Mouse (Mus musculus) kidney, postnatal 25 days (tissue): ENCODE results near the gene Ndufs3.

Experiments
- DNase-seq, 2 experiments: peaks; one replicate each; pipeline ENCODE4 v3.0.0; 2021; ENCODE audit warnings: mixed read lengths in 2 of 2

The Ndufs3 gene

DNA sequence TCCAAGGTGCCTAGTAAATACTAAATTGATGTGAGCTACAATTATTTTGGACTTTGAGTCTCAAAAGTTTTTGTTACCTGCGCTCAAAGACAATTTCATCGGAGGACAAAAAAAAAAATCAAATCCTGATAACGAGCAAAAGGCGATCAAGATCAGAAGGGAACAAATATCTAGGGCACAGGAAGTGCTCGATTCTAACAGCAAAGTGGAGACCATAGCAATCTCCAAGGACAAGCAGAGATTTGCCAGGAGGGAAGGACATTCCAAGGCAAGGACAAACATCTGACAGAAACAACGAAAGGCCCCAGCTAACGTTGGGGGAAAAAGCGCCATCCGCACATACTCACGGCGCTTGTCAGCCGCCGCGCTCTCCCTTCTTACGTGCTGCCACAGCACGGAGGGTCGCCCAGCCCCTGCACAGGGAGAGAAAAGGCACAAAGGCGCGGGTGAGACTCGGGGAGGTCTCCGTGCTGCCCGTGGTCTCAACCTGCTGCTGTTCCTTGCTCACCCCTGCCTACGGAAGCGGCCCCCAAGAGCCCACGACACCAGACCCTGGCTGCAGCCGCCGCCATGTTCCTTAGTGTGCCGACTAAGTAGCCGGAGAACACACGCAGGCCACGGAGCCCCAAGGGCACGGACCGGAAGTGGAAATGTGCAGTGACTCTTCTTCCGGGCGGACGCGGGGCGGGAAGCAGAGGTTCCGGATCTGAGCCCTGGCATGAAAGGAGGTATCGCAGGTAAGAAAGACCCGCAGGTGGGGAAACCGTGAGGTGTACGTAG lies at the start of gene Ndufs3, which contains the start of gene Kbtbd4:
Ndufs3 (minus strand) TSS at position 752 of the 780 bp plus-strand sequence.
Kbtbd4 (plus strand) TSS at position 665 of the 780 bp plus-strand sequence.
- DNase-seq: peak; percentile 89 to 94

DNA sequence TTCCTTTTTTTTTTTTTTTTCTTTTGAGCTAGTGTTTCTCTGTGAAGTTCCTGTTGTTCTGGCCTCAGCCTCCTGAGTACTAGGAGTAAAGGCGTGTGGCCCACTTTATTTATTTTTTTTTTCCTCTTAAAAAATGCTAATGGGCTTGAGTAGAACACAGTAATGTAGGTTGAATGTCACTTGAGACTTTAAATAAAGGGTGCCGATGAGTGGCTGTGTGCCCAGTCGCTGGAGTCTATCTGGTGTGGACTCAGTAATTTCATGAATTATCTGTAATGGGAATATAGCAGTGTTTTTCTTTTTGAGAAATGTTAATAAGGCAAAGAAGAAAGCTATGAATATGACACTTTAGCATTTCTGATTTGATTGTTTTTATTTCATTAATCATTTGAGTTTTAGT lies 48.8 kb upstream of the Ndufs3 start:
- no peak for DNase-seq

DNA sequence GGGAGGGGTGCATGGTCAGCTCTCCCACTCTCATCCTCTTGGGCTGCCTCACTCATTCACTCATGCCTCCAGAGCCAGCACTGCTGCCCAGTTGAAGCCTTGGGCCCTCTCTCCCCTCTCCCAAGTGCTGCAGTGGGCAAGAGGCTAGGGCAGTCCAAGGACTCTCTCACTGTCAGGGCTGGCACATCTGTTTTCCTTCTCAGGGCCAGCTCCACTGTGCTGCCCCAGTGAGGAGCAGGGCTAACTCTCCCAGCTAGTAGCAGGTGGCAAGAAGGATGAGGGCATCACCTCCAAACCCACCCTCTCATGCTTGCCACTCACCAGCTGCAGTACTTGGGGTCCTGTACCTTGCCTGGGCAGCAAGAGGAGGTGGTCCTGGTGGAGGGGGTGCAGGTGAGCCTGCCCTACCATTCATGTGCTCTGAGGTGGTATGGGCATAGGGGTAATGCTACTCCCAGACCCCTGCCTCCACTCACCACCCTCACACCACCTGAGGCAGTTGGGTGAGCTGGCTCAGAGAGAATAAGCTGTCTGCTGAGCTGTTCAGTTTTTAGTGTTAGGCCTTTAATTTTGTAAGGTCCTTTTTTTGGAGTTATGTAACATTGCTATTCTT lies 46.1 kb upstream of the Ndufs3 start:
- DNase-seq: no peak

DNA sequence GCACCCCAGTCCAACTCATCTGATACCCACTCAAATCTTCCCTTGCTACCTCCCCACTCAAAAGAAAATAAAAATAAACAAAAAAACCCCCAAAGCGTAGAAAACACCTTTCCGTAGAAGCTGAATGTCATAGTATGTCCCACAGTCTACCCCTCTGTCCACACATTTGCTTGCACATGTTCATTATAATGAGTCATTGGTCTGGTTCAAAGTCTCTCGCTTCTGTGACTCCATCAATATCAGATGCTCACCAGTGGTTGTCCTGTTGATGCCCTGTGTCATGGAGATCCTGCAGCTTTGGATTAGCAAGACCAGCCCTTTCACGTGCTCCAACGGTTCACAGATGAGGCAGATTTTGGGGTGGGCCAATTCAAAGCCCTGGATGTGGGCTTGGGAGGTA lies 45.5 kb upstream of the Ndufs3 start:
- no peak for DNase-seq

DNA sequence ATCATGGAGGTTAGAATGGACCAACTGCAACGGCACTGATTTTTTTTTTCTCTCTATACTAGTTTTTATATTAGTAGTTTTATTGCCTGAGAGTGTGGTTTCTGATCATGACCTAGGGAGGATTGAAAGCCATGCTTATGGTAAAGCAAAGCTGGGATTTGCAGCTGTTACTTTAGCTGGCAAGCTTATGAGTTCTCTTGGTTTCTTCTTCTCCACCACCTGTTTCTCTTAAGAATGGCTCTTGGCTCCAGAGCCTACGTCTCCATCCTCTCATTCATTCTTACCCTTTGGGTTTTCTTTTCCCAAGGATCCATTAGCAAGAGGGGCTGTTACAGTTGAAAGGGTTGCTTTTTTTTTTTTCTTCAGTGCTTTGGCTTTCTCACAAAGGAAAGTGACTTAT lies 37.1 kb upstream of the Ndufs3 start:
- DNase-seq: no peak

DNA sequence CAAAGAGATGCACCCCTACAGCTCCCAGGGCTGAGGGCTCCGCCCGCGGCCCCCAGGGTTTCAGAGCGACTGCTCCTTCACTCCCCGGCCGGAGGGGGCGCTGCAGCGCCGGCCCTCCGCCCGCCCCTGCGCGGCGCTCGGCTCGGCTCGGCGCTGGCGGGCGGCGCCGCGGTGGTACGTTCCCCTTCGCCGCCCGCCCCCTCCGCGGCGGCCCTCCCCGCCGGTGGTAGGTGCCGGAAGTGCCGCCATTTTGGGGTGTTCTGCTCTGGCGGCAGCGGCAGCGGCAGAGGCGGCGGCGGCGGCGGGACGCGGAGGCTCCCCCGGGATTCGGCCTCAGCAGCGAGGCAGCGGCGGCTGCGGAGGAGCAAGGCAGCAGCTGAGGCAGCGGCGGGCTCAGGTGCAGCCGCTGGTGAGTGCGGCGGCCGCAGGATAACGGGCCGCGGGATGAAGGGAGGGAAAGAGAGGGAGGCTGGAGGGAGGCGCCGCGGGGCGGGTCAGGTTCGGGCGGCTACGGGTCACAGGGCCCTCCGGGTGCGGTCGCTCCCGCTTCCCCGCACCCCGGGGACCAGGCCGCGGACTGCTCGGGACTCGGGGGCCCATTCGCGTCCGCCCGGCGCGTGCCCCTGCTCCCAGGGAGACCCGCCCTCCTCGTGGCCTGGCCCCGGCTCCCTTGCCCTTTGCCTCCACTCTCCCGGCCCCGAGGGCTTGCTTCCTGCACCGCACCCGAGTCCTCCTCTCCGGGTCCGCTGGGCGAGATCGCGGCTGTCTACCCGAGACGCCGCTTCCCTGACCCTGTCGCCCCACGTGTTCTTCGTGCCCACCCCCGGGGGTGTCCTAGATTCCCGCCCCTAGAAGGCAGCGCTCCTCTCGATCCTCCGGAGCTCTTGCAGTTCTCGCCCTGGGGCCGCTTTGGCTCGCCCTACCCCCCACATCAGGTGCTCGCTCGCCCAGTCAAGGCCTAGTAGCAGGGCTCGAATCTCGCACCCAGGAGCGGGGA lies 35.9 kb upstream of the Ndufs3 start, which contains the start of gene Celf1:
Celf1 (plus strand) TSS at position 150 of the 997 bp plus-strand sequence.
- peak; percentile 83 to 92 for DNase-seq

DNA sequence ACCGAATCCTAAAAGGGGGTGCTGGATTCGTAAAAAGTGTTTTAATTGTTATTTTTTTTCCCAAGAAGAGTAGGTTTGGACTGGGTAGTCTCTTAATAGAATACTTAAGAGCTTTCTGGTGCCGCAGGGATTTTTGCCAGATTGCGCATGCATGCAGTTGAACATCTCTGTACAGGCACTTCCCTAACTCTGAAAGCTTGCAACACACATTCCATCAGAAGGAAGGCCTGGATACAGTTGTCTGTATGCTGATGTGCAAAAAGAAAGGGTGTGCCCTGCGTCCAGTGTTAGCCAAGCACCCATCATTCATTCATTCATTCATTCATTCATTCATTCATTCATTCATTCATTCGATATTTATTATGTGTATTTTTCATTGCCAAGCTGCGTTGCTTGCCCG lies 35.1 kb upstream of the Ndufs3 start:
- peak in 1 of 2 experiments; percentile 38 for DNase-seq

DNA sequence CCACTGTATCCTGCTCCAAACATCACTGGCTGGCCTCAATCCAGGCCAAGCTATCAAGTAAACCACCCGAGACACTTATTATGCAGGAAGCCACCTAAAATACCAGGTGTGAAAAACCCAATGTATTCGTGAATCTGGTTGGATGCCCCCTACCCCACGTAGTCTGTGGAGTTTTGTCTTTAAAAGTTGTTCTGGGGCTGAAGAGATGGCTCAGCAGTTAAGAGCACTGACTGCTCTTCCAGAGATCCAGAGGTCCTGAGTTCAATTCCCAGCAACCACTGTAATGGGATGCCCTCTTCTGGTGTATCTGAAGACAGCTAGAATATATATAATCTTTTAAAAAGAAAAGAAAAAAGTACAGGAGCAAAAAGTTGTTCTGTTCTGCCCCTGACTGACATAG lies 33.7 kb upstream of the Ndufs3 start:
- DNase-seq: no peak

DNA sequence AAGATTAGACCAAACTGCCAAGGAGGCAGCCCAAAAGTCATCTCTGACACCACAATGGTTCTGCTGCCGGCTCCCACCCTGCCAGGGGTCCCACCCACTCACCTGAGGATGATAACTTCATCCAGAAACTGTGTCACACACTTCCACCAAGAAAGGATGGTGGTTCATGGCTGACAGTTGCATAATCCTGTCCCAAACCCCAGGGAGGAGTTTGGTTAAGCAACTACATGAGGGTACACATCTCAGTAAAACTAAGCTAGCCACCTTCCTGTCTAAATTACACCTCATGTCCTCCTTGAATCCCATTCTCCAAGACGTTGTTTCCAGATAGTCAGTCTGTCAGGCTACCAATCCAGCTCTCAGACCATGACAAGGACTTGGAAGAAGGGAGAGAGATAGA lies 27.6 kb upstream of the Ndufs3 start:
- no peak for DNase-seq

DNA sequence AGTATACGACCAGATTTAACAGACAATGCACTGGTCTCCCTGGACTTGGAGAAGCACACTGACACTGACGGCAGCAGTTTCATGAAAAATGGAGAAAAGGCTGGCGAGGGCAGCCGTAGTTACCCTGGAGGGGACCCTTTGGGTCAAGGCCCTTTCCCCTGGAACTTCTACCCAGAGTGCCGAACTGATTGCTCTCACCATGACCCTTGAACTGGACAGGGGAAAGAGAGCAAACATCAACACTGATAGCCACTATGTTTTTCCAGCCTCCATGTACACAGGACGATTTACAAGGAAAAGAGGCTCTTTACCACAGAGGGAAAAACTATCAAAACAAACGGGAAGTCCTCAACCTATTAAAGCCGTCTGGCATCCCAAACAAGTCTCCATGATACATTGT lies 27.2 kb upstream of the Ndufs3 start:
- DNase-seq: no peak

DNA sequence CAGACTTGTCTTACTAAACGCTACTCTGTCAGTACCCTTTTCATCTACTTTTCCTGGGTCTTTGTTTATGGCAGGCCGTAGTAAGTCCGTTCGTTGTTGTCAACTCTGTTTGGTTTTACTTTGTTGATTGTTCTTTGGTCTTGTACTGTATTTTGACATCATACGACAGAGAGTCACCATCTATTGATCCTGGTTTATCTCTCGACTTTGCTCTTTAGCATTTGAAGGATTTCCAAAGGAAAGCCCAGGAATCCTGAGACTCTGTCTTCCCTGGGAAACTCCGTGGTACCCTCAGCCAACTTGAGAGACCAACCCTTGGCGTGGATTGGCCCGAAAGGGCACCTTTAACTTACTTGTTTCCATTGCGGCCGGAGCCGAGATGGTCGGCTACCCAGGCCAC lies 23.9 kb upstream of the Ndufs3 start:
- DNase-seq: no peak

DNA sequence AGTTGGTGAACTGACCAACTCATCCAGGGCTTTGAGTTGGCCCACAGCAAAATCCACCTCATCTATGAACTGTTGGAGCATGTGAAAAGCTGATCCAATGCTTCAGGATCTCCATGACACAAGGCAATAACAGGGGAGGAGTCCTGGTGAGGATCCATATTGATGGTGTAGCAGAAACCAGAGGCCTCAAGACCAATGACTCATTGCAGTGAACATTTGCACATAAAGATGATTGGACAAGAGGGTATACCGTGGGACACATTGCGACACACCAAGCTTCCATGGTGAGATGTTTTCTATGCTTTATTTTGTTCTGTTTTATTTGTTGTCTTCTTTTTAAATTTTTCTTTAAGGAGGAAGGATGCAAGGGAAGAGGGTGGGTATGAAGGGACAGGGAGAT lies 18.0 kb upstream of the Ndufs3 start:
- DNase-seq: no peak

DNA sequence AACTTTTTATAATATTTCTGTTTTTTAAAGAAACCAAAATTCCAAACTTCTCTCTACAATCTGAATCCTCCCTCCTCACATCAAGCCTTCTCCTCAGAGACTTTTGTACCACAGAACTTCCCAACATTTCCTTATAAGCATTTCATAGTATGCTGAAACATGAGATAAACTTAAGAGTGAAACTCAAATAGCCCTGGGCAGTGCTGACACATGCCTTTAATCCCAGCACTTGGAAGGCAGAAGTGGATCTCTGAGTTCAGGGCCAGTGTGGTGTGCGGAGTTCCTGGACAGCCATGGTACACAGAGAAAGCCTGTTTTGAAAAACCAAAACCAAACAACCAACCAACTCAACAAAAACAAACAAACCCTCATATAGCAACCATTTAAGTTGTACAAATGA lies 16.6 kb upstream of the Ndufs3 start:
- no peak for DNase-seq

DNA sequence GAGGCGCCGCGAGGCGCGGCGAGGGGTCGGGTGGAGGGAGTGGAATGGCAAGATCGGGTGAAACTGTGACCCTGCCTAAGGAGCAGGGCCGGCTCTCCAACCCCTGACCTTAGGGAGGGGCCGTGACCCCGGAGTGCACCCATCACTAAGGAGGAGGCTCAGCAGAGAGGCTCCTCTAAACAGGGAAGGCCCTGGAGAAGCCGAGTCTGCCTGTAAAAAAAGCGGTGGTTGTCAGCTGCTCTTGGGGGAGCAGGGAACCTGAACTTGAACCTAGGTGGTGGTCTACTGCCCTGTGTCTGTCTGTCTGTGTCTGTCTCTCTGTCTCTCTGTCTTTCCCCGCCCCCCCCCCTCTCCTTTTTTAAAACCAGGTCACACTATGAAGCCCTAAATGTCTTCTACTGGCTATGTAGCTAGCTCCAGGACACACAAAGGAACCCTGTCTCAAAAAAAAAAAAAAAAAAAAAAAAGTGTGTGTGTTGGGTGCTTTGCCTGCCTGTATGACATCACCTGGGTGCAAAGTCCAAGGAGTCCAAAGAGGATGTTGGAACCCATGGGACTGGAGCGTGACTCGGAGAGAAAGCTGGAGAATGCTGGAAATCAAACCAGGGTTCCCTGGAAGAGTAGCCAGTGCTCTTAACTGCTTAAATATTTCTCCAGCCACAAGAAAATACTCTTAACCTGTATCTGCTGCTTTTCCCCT lies 13.5 kb upstream of the Ndufs3 start:
- peak; percentile 85 to 90 for DNase-seq

DNA sequence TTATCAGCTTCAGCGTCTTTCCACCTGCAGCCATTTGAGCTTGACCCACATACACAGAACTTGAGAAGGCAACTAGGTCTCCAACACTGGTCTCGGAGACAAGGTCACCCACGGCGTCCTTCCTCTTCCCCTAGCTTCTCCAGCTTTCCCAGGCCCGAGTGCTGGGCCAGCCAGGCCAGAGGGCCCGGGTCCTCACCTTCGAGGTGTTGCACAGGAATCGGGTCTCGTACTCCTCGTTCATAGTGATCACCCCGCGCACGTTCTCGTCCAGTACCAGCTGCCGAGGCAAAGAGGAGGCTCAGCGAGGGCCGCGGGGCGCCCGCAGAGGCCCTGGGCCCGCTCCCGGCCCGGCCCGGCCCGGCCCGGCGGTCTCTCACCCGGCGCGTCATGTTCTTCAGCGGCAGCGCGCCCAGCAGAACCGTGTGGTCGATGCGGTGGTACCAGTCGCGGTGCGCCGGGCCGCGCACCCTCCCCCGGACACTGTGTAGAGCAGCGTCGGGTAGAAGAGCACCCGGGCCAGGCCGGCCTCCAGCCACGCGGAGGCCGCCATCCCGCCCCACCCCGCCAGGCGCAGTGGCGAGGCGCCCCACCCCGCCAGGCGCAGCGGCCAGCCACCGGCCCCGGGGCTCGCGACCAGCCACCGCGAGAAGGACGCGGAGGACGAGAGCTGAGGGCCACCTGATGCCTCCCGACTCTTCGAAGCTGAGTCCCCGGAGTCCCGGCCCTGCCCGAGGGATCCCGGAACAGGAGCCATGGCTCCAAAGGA lies 12.8 kb upstream of the Ndufs3 start:
- peak; percentile 65 to 89 for DNase-seq

DNA sequence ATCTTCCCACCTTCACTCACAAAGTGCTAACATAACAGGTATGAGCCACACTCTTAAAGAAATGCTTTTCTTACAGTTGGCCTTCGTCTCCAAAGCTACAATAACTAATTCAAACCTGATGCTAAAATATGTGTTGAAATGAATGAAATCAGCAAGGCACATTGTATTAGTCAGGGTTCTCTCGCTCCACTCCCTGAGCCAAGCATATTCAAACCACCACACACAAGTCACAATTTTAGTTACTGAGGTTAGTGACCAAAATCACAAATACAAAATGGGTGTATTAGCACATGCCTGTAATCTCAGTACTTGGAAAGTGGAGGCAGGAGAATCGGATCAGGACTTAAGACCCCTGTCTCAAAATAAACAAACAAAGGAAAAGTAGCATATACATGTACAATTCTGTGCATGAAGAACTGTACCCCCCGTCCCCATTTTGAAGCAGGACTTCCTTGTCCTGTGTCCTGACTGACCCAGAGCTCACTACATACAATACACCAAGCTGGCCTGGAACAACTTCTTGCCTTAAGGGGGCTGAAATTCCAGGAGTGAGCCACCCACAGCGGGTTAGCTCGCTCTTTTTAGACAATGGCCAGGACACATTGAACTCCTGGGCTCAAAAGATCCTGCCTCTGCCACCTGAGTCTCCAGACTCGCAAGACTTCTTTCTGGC lies 12.1 kb upstream of the Ndufs3 start:
- no peak for DNase-seq

DNA sequence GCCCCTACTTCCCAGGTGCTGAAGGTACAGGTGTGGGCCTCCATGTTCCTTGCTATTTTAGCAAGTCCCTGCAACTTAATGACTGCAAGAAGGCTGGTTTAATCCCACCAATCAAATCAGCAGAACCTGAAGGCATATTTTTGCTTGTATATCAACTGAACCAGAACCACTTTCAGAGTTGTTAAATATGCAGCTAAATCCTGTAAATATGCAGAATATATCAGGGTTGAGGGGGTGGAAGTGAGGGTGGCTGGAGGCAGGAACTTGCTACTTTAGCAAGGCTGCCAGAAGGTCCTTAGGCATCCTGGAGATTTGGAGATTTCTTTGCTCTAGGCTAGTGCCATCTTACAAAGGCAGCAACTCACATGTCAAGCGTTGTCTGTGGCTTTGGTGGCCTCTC lies 10.9 kb upstream of the Ndufs3 start:
- peak in 1 of 2 experiments; percentile 14 for DNase-seq

DNA sequence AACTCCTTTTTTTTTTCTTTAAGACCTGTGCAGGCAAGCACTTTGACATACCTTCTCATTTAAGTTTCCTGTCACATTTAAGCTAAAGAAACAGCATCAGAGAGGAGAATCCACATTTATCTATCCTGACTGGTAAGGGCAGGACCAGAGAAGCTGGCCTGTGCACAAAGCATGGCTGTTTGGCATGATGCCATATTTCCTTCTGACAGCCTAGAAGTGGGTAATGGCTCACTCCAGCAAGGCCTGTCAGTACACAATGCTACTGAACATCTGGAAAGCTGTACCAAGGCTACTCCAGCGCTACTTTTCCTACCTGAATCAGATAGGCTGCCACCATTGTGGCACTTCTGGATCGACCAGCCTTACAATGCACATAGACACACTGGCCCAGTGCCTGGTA lies 9.0 kb upstream of the Ndufs3 start:
- peak; percentile 62 to 66 for DNase-seq

DNA sequence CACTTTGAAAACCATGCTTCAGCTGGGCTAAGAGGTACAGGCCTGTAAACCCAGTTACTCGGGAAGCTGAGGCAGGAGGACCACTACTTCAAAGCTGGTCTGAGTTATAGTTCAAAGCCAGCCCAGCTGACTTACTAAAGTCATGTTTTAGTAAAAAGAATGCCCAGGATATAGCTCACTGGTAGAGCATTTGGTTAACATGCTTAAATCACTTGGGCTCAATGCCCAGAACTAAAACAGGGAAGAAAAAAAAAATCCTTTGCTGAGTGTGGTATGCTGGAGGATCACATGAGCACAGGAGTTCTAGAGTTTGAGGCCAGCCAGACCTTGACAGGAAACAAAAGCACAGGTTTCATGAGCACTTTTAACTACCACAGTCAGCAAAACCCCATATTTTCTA lies 7.0 kb upstream of the Ndufs3 start:
- no peak for DNase-seq

DNA sequence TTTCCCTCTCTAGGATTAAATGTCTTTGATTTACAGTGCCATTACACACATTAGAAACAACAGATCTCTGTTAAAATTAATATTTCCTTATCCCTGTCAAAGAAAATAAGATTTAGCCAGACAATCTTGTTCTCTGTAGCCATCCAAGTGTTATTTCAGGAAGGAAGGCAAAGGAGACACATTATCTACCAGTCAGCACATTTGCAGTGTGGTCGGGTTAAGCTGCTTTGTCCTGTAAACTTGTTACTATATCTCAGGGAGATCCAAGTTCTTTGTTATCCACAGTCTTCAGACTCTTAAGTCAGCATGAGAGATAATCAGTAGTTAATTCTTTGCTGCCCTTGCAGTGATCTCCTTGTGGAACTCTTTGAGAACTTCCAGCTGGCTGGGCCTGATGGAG lies 6.2 kb upstream of the Ndufs3 start:
- no peak for DNase-seq

DNA sequence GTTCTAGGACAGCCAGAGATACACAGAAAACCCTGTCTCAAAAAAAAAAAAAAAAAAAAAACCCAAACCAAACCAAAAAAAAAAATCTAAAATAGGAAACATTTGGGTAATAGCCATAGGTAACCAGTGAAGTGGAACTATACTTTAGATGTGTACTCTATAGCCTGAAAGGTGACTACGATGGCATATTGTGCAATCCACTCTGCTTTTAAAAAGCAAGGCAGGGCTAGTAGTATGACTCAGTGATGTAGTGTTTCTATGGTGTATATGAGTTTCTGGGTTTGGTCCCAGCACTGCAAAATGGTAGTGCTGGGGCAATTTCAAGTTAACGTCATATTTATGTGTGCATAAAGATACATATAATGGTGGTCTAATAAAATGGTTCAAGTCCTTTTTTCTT lies 2.1 kb upstream of the Ndufs3 start:
- DNase-seq: no peak
